Mouse (Mus musculus): ENCODE results near the gene Bub1b. TPM values are rescaled to one million over a fixed set of nuclear protein-coding genes. Genes with fewer than 3 reads are reported as not detected.

The Bub1b gene
- polyA plus RNA-seq, 1 experiment from 2014 or later, result 72.5 TPM

DNA sequence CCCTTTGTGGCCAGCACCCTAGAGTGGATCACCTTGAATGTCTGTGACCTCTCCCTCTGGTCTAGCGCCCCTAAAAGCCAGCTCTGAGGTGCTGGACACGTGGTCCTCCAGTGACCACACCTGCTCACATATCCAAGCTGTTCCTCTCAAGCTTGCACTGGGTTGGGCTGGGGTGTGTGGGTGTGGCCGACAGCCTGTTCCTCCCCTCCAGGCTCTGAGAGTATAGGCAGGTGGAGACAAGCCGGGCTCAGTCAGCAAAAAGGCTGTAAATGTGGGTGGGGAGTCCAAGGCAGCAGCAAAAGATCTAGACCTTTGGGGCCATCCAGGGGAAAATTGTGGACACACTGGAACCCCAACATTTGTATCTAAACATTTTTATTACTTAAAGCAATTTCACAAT, 60.4 kb downstream of the Bub1b start:
- Histone ChIP-seq H3K4me1 (peaks cover 70% of the 10 kb centered on the region), H3K9ac (peak overlapping the region; percentile 70), H3K27me3 (replicated peaks) (0 out of 2 replicates have a peak, but pooled peaks cover 9% of the 10 kb centered on the region), H3K27ac (peak overlapping the region; percentile 99), H3K4me2 (peak overlapping the region; percentile 76), H3K36me3 (no peaks in the 10 kb centered on the region), H3K4me3 (peak overlapping the region; percentile 54), H3K9me3 (replicated peaks) (no peaks in the 10 kb centered on the region)
- ATAC-seq, result peak; percentile 85
- WGBS (ENCODE audit: insufficient replicate concordance), result 15% methylated on average over 4 of the region's 4 CpGs

DNA sequence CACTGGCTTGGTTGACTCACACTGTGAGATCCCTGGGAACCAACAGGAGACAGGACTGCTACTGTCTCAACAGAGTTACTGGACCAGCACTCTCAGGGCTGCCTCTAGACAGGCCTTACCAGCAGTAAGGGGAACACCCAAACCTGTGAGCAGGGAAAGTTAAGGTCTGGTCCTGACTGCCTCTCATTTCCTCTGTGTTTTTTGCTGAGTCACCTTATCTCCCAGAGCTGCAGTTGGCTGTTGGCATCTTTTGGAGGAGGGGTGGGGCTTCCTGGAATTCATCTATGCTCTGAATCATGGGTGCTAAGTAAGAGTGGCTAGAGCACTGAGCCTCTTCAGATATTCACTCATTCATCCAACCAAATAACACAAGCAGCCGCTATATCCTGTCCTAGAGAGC, 61.1 kb downstream of the Bub1b start:
- Histone ChIP-seq H3K4me3 (peak overlapping the region; percentile 54), H3K36me3 (no peaks in the 10 kb centered on the region), H3K4me1 (peaks cover 76% of the 10 kb centered on the region), H3K9ac (peak overlapping the region; percentile 72), H3K27ac (peak overlapping the region; percentile 99), H3K4me2 (peak overlapping the region; percentile 76), H3K27me3 (replicated peaks) (peaks cover 16% of the 10 kb centered on the region; the same call in 1 of the 2 replicates), H3K9me3 (replicated peaks) (no peaks in the 10 kb centered on the region)
- WGBS (ENCODE audit: insufficient replicate concordance), result 23% methylated on average over 1 of the region's 1 CpGs
- ATAC-seq, result peak; percentile 82

DNA sequence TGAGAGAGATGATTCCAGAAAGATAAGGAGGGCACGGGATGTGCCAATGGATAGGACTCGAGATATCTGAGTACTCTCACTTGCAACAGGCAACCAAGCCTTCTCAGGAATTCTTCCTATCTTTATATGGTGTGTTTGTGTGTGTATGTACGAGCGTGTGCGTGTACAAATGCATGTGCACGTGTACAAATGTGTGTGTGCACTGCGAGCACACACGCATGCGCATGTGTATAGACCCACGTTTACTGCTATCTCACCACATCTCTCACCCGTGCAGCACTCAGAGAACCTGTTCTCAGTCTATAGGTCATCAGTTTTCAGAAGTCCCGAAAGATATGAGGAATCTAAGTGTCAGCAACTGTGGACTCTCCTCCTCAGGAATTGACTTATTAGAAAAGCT, 61.5 kb downstream of the Bub1b start:
- peak; percentile 17 for ATAC-seq
- Histone ChIP-seq H3K27ac (peak overlapping the region; percentile 99), H3K9ac (peak overlapping the region; percentile 72), H3K4me2 (peak overlapping the region; percentile 76), H3K36me3 (no peaks in the 10 kb centered on the region), H3K4me3 (peak overlapping the region; percentile 54), H3K9me3 (replicated peaks) (no peaks in the 10 kb centered on the region), H3K27me3 (replicated peaks) (peaks cover 19% of the 10 kb centered on the region; the same call in 1 of the 2 replicates), H3K4me1 (peaks cover 80% of the 10 kb centered on the region)
- 31% methylated on average over 12 of the region's 12 CpGs for WGBS (ENCODE audit: insufficient replicate concordance)

DNA sequence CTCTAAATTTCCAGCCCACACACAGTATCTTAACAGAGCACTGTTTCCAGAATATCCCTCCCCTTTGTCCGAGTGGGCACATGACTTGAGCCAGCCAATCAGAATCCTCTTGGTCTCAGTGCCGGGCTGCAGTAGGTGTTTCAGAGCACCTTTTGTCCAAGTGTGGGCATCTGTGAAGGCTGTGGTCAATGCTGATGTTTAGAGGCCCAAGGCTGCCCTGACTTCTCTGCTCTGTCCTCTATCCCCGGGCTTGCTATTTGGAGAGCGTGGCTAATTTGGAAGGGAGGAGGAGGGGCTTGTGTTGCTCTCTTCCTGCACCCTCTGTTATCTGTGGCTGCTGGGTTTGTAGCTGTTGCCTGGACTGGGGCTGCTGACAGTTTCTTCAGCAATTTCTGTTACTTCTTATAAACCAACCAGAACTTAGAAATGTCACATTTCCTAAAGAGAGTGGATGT, 62.0 kb downstream of the Bub1b start:
- 0% methylated on average over 4 of the region's 4 CpGs for WGBS (ENCODE audit: insufficient replicate concordance)

DNA sequence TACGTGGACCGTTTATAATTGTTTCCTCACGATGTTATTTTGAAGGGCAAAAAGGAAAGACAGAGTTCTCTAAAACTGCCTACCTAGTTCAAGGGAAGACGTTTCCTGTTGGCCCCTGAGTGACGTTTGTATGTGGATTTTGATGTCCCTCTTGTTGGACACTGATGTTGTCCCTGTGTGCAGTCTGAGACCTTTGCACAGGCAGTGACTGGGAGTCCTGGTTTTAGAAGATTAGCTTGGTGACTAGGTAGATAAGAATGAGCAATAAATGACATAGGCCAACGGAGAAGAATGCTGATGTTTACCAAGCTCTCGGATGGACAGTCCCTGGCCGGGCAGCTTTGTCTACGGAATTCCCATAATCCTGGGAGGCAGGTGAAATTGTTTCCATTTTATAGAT, 63.9 kb downstream of the Bub1b start:
- H3K36me3 ChIP-seq, result no peaks in the 10 kb centered on the region
- ATAC-seq, result no peak
- peaks cover 87% of the 10 kb centered on the region for H3K4me1 ChIP-seq
- peak overlapping the region; percentile 75; the same call in 1 of the 2 replicates for H3K9ac ChIP-seq
- H3K9me3 ChIP-seq (replicated peaks), result no peaks in the 10 kb centered on the region
- peak overlapping the region; percentile 99 for H3K27ac ChIP-seq
- peak overlapping the region; percentile 90 for H3K4me2 ChIP-seq
- H3K27me3 ChIP-seq (replicated peaks), result peaks cover 31% of the 10 kb centered on the region; the same call in 1 of the 2 replicates
- 38% methylated on average over 9 of the region's 9 CpGs for WGBS (ENCODE audit: insufficient replicate concordance)
- H3K4me3 ChIP-seq, result no peak overlapping the region

More for the DNA sequence above, 62.0 kb downstream of the Bub1b start:
- Histone ChIP-seq H3K4me2 (peak overlapping the region; percentile 76), H3K9me3 (replicated peaks) (no peaks in the 10 kb centered on the region), H3K27me3 (replicated peaks) (peaks cover 22% of the 10 kb centered on the region; the same call in 1 of the 2 replicates), H3K27ac (peak overlapping the region; percentile 99), H3K4me1 (peaks cover 86% of the 10 kb centered on the region), H3K36me3 (no peaks in the 10 kb centered on the region), H3K9ac (peak overlapping the region; percentile 72), H3K4me3 (peak overlapping the region; percentile 54)
- ATAC-seq, result peak; percentile 71

DNA sequence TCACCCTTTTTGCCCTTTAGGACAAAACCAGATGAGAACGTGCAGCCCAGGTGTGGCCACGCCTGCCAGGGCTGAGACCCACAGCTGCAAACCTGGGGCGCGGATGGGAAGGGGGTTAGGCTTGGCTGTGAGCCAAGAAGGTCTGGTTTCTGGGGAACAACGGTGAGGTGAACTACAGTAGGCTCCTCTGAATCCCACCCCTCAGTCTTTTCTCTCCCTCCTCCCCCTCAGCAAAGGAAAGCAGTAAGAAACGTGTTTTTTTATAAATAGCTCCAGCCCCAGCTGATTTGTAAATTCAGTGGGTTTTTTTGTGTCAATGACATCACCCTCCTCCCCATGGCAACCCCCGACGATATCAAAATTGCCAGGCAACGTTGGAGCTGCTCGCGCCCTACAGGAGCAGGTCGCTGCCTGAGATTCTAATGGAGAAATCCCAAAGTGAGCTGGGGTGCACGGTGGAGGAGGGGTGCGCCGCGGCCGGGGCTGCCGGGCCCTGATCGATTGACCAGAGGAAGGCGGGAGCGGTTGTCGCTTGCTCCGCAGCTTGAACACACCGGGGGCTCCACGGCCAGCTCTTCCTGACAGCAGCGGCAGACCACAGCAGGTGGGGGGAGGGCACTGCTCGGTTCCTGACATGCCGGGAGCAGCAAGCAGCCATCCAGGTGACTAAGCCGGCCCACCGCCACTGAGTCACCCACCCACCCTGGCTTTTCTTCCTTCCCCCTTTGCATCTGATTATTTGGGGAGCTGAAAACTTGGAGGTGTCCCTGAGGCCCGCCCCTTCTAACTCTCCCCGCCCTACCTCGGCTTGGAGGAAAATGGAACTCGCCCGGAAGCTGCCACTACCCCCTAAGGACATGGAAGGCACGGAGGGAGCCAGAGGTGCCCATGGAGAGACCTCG, 65.1 kb downstream of the Bub1b start, which contains the start of gene Pak6:
Gene Pak6 (plus strand): TSS at position 402 of the 902 bp plus-strand sequence.
- peak within 1 kb of the TSS; percentile 67 for H3K4me3 ChIP-seq
- peak within 1 kb of the TSS; percentile 99 for H3K27ac ChIP-seq
- peaks cover 82% of the 10 kb centered on the region for H3K4me1 ChIP-seq
- H3K9me3 ChIP-seq (replicated peaks), result no peaks in the 10 kb centered on the region
- 4% methylated on average over 37 of the region's 37 CpGs for WGBS (ENCODE audit: insufficient replicate concordance)
- H3K27me3 ChIP-seq (replicated peaks), result peaks cover 34% of the 10 kb centered on the region; the same call in 1 of the 2 replicates
- no peak for ATAC-seq
- peak within 1 kb of the TSS; percentile 75 for H3K9ac ChIP-seq
- H3K36me3 ChIP-seq, result no peaks in the 10 kb centered on the region
- H3K4me2 ChIP-seq, result peak within 1 kb of the TSS; percentile 90

DNA sequence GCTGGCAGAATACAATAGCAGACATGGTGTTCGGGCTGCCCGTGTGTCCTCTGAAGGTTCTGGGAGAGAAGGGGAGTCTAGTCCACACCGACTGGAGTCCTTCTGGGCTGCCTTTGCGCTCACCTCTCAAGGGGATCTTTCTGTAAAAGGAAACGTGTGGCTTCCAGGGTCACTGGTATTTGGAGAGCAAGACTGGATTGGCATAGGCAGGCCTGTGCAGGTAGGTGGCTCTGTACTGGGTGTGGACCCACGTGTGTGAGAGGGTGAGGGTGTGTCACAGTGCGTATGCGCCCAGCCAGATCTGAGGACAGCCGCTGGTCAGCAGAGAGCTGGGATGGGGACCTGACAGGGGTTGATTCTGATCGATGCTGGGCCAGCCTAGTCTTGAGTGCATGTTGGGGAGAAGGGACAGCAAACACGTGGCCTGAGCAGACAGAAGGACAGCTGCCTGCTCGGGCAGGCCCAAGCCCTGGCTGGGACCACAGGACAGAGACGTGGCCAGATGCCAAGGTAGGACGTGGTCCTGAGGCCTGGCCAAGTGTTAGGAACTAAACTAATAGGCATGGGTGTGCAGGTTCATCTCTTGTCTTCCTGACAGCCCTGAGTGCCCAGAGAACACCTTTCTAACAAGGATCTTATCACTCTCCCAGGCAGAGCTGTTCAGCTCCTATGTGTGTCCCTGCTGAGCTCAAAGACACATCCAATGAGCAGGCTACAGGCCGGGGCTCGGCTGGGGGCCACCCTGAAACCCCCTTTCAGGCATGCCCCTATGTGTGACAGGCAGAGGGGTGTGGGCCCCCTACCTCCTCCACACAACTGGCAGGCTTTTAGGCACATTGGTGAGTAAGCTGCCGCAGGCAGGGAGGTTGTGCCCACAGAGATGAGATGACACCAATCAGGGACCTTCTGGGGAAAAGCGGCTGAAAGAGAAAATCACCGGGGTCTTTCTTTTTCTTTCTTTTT, 66.1 kb downstream of the Bub1b start:
- Histone ChIP-seq H3K27ac (peak overlapping the region; percentile 99), H3K27me3 (replicated peaks) (peaks cover 34% of the 10 kb centered on the region; the same call in 1 of the 2 replicates), H3K4me3 (peak overlapping the region; percentile 67), H3K9me3 (replicated peaks) (no peaks in the 10 kb centered on the region), H3K36me3 (no peaks in the 10 kb centered on the region), H3K4me2 (peak overlapping the region; percentile 90), H3K9ac (peak overlapping the region; percentile 75), H3K4me1 (peaks cover 73% of the 10 kb centered on the region)
- 45% methylated on average over 19 of the region's 19 CpGs for WGBS (ENCODE audit: insufficient replicate concordance)
- peak; percentile 47; the same call in 1 of the 2 replicates for ATAC-seq

DNA sequence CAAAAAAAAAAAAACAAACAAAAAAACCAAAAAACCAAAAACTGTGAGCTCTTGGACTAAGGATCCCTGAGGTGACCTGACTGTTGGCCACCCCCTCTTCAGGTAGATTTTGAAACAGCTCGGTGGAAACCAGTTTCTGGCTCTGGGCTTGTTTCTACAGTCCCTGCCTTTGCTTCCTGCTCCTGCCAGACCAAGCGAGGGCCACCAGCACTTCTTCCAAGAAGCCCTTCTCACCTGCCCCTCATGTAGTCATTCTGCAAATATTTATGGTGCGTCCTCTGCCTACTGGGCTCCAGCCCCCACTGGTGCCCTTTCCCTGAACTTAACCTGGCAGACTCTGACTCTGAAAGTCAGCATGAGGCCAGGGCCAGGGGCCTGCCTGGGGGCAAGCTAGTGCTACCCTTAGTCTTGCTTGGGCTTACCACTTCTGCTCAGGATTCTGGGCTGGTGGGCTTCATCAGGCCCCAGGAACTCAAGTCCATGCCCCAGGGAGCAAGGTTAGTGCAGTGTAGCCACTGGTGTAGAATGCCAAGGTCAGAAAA, 67.0 kb downstream of the Bub1b start:
- Histone ChIP-seq H3K9me3 (replicated peaks) (no peaks in the 10 kb centered on the region), H3K27ac (no peak overlapping the region), H3K4me3 (no peak overlapping the region), H3K36me3 (no peaks in the 10 kb centered on the region), H3K9ac (peak overlapping the region; percentile 7; the same call in 1 of the 2 replicates), H3K4me2 (no peak overlapping the region), H3K27me3 (replicated peaks) (peaks cover 39% of the 10 kb centered on the region; the same call in 1 of the 2 replicates), H3K4me1 (peaks cover 66% of the 10 kb centered on the region)
- no peak for ATAC-seq
- WGBS (ENCODE audit: insufficient replicate concordance), result 67% methylated on average over 3 of the region's 3 CpGs

DNA sequence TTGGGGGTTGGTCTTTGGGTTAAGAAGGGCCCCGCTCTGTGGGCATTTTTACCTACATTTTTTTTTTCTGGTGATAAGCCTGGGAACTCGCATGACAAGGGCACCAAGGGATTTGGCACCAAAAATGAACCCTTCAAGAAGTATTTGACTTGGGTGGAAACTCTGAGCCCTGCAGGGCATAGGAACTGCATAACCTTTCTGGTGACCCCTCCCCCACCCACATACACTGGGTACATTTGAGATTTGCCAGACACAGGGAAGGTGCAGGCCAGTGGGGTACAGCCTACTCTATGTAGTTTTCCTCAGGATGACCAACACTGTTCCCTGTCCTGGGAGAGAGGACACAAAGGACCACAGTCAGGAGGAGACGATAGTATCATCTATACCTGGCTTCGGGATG, 67.6 kb downstream of the Bub1b start:
- peaks cover 61% of the 10 kb centered on the region for H3K4me1 ChIP-seq
- no peak for ATAC-seq
- H3K27me3 ChIP-seq (replicated peaks), result peaks cover 42% of the 10 kb centered on the region; the same call in 1 of the 2 replicates
- no peak overlapping the region for H3K4me2 ChIP-seq
- H3K9me3 ChIP-seq (replicated peaks), result no peaks in the 10 kb centered on the region
- no peaks in the 10 kb centered on the region for H3K36me3 ChIP-seq
- peak overlapping the region; percentile 7; the same call in 1 of the 2 replicates for H3K9ac ChIP-seq
- no peak overlapping the region for H3K27ac ChIP-seq
- WGBS (ENCODE audit: insufficient replicate concordance), result 80% methylated on average over 4 of the region's 4 CpGs
- H3K4me3 ChIP-seq, result no peak overlapping the region

DNA sequence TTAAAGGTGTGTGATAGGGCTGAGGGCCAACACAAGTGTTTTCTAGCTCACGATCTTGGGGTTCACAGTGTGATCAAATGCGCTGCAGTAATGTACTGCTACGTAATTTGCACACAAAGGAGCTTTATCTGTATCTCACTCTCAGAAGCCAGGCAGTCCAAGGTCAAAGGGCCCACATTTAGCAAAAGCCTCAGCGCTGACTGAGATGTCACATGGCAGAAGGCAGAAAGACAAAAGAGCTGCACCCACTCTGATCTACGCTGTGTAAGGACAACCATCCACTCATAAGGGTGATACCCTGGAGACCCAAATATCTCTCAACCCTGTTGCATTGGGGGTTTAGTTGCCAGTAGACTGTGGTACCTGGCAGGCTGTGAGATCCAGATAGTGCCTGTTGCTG, 69.2 kb downstream of the Bub1b start:
- H3K4me3 ChIP-seq, result no peak overlapping the region
- WGBS (ENCODE audit: insufficient replicate concordance), result 67% methylated on average over 5 of the region's 5 CpGs
- H3K27ac ChIP-seq, result no peak overlapping the region
- no peaks in the 10 kb centered on the region for H3K9me3 ChIP-seq (replicated peaks)
- no peaks in the 10 kb centered on the region for H3K36me3 ChIP-seq
- H3K9ac ChIP-seq, result no peak overlapping the region
- ATAC-seq, result no peak
- H3K4me1 ChIP-seq, result peaks cover 46% of the 10 kb centered on the region
- H3K4me2 ChIP-seq, result no peak overlapping the region
- H3K27me3 ChIP-seq (replicated peaks), result peaks cover 57% of the 10 kb centered on the region

DNA sequence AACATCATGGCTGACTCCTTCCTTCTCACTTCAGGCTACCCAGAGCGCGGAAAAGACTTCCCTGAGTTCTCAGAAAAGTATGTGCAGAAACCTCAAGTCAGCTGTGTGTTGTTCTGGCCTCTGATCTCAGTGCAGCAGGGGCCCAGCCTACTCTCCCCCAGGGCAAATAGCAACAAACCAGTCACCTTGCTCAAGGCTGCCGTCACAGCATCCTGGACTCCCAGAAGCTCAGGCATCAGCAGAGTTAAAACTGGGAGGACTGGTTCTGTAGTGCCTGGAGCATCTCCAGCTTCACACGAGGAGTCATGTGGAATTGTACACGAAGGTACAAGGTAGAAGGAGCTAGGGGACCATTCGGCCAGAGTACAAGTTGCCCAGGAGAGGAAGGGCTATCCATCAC, 71.2 kb downstream of the Bub1b start:
- H3K4me1 ChIP-seq, result peaks cover 25% of the 10 kb centered on the region
- H3K36me3 ChIP-seq, result no peaks in the 10 kb centered on the region
- WGBS (ENCODE audit: insufficient replicate concordance), result 61% methylated on average over 6 of the region's 6 CpGs
- no peak for ATAC-seq
- H3K4me3 ChIP-seq, result no peak overlapping the region
- peaks cover 61% of the 10 kb centered on the region for H3K27me3 ChIP-seq (replicated peaks)
- no peak overlapping the region for H3K9ac ChIP-seq
- no peak overlapping the region for H3K27ac ChIP-seq
- no peak overlapping the region for H3K4me2 ChIP-seq
- H3K9me3 ChIP-seq (replicated peaks), result no peaks in the 10 kb centered on the region

Data from liver, embryonic 12.5 days (tissue).